Mouse (Mus musculus) spleen, postnatal 4 days (tissue): Measurements from ENCODE around the gene Focad.
"Not testable (repeated sequence)": the region's sequence is repeated elsewhere in the genome, so short reads cannot be mapped to it uniquely, and the experiment has no call there.

Source experiments
- DNase-seq, 2 experiments: peaks; one replicate each; pipeline ENCODE4 v3.0.0; 2022; ENCODE audit warnings: low spot score in 2 of 2

Focad gene

GRCm38 (mm10) chr4:88307691-88308090, 213.3 kb downstream of the Focad start:
- DNase-seq = no peak

GRCm38 (mm10) chr4:88308342-88309116, 214.1 kb downstream of the Focad start:
- no peak for DNase-seq

- DNase-seq = peak in 1 of 2 experiments; percentile 25
Measured at GRCm38 (mm10) chr4:88309676-88310075, 215.2 kb downstream of the Focad start.

- no peak for DNase-seq
Measured at GRCm38 (mm10) chr4:88314898-88315297, 220.5 kb downstream of the Focad start.

GRCm38 (mm10) chr4:88320067-88320466, 225.6 kb downstream of the Focad start:
- no peak for DNase-seq

GRCm38 (mm10) chr4:88325392-88325791, 231.0 kb downstream of the Focad start:
- DNase-seq = no peak

- DNase-seq = no peak
Measured at GRCm38 (mm10) chr4:88334533-88334932, 240.1 kb downstream of the Focad start.

- no peak for DNase-seq
Measured at GRCm38 (mm10) chr4:88336753-88337152, 242.3 kb downstream of the Focad start.

- no peak for DNase-seq
Measured at GRCm38 (mm10) chr4:88337365-88337764, 242.9 kb downstream of the Focad start.

GRCm38 (mm10) chr4:88338130-88338529, 243.7 kb downstream of the Focad start:
- no peak for DNase-seq

- DNase-seq = no peak
Measured at GRCm38 (mm10) chr4:88344468-88344867, 250.0 kb downstream of the Focad start.

- DNase-seq = no peak
Measured at GRCm38 (mm10) chr4:88345065-88345464, 250.6 kb downstream of the Focad start.

GRCm38 (mm10) chr4:88345938-88346337, 251.5 kb downstream of the Focad start:
- no peak for DNase-seq

GRCm38 (mm10) chr4:88350910-88351309, 256.5 kb downstream of the Focad start:
- peak; percentile 34 to 65 for DNase-seq

GRCm38 (mm10) chr4:88356652-88357051, 262.2 kb downstream of the Focad start:
- DNase-seq = no peak

GRCm38 (mm10) chr4:88357431-88357830, 263.0 kb downstream of the Focad start:
- DNase-seq = no peak

GRCm38 (mm10) chr4:88369951-88370350, 275.5 kb downstream of the Focad start:
- DNase-seq = peak in 1 of 2 experiments; percentile 35

- DNase-seq = peak in 1 of 2 experiments; percentile 21
Measured at GRCm38 (mm10) chr4:88370819-88371218, 276.4 kb downstream of the Focad start.

GRCm38 (mm10) chr4:88372293-88373224, 278.1 kb downstream of the Focad start:
- peak in 1 of 2 experiments; percentile 45 for DNase-seq

- DNase-seq = no peak
Measured at GRCm38 (mm10) chr4:88390036-88390435, 295.6 kb downstream of the Focad start.

- not testable (repeated sequence) for DNase-seq
Measured at GRCm38 (mm10) chr4:88390596-88390995, 296.2 kb downstream of the Focad start.

- no peak for DNase-seq
Measured at GRCm38 (mm10) chr4:88395717-88396116, 301.3 kb downstream of the Focad start.
